Mouse (Mus musculus) megakaryocyte, embryonic 14.5 days (primary cell): ENCODE measurements around the gene Gpc5.

Source experiments
- FLI1 ChIP-seq: IDR thresholded peaks from 2 replicates; pipeline ENCODE4 v1.6.1; 2012; ENCODE audit warnings: low read length, inconsistent platforms, mixed read lengths
- GATA1 ChIP-seq: IDR thresholded peaks from 3 replicates; pipeline ENCODE4 v1.6.1; 2012; ENCODE audit warnings: mixed read lengths, low read length, inconsistent platforms, borderline replicate concordance

DNA sequence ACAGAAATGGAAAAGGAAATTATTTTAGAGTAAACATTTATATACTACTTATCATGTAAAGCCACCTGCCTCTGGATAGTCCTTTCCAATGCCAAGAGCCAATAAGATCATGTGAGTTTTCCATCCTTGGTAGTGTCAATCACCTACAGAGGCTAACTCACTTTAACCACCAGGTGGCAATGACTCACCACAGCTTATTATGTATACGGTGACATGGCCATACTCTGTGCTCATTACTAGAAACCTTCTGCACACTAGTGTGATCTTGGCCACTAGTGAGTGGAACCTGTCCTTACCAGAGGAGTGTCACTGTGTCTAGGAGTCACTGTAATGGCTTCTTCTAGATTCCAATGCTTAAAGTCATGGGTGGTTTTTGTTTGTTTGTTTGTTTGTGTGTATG lies 1468.0 kb downstream of the Gpc5 start:
- TF ChIP-seq GATA1 (no peak), FLI1 (no peak)
